Mouse (Mus musculus) spleen, adult 2 months (tissue): ENCODE data around the gene Calm3.

ENCODE experiments used
- CTCF ChIP-seq: fragments of 200-500 bp; IDR thresholded peaks from 2 replicates; pipeline ENCODE4 v1.5.1; 2011; ENCODE audit warnings: mild to moderate bottlenecking, inconsistent platforms; ENCODE audit not compliant: insufficient read depth, insufficient read length, insufficient replicate concordance; ENCODE audit errors: extremely low read depth
- POLR2A ChIP-seq: fragments of 200-500 bp; IDR thresholded peaks from 2 replicates; pipeline ENCODE4 v1.6.1; 2011; ENCODE audit warnings: low read depth, low read length, inconsistent platforms

- TF ChIP-seq CTCF (no peak), POLR2A (no peak)
These were observed 16.9 kb downstream of the Calm3 start for GRCm38 (mm10) chr7:16906889-16907559.
